19 mouse cellular contexts compared by ENCODE assay signal in the genomic region with DNA sequence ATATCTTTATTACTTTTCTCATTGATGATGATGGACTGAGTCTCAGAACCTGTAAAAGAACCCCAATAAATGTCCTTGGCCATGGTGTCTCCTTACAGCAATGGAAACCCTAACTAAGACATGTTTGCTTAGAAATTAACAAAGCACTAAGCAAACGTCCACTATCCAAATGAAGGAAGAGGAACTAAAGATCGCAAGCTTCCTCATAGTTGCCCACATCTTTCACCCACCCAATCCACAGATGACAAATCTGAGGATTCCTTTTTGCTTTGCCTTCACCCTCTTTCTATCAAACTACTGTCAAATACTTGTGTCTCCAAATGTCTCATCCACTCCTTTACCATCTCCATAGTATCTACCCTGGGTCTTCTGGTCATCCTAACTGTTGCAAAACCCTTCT. TPM values are rescaled to one million over a fixed set of nuclear protein-coding genes. Genes with fewer than 3 reads are reported as not detected.
DNase-seq lines count a peak whose midpoint lies in the region; ATAC-seq and TF ChIP-seq lines count a peak whose summit lies in the region.
"Had no signal": no experiment of that assay in that cellular context is flagged by ENCODE, and none has a peak within 500 bp of the region (broad histone marks: within the 10 kb centered on the region; RNA-seq: fewer than 3 reads in every experiment).

No protein-coding gene starts in this region.

- H3K9me3 ChIP-seq in forebrain, embryonic 13.5 days (replicated peaks) = no peaks in the 10 kb centered on the region
- no peaks in the 10 kb centered on the region for H3K9me3 ChIP-seq in forebrain, embryonic 11.5 days (ENCODE audit: control insufficient read depth, low read length)
- H3K9me3 ChIP-seq in midbrain, embryonic 11.5 days (ENCODE audit: control insufficient read depth, low read length) = no peaks in the 10 kb centered on the region
- H3K9me3 ChIP-seq in midbrain, postnatal 0 days (ENCODE audit: low read length) = no peaks in the 10 kb centered on the region
- H3K9me3 ChIP-seq in liver, embryonic 15.5 days (replicated peaks) = no peaks in the 10 kb centered on the region
- H3K9me3 ChIP-seq: embryonic facial prominence, embryonic 15.5 days; forebrain, embryonic 15.5 days; heart, embryonic 15.5 days; hindbrain, embryonic 12.5 days; intestine, embryonic 15.5 days; kidney, embryonic 15.5 days; midbrain, embryonic 12.5 days had no signal

- H3K4me1 ChIP-seq in forebrain, embryonic 13.5 days = peaks cover 9% of the 10 kb centered on the region
- 0 out of 2 replicates have a peak, but pooled peaks cover 2% of the 10 kb centered on the region for H3K4me1 ChIP-seq in forebrain, embryonic 11.5 days (replicated peaks; ENCODE audit: control insufficient read depth, insufficient read depth, low read length)
- H3K4me1 ChIP-seq in midbrain, embryonic 11.5 days (ENCODE audit: control insufficient read depth, insufficient read depth, low read length) = peaks cover 8% of the 10 kb centered on the region; the same call in 1 of the 2 replicates
- no peaks in the 10 kb centered on the region for H3K4me1 ChIP-seq in midbrain, postnatal 0 days (ENCODE audit: insufficient read depth, low read length)
- peaks cover 23% of the 10 kb centered on the region for H3K4me1 ChIP-seq in liver, embryonic 15.5 days (replicated peaks)
- H3K4me1 ChIP-seq: intestine, embryonic 15.5 days had no signal

- TF ChIP-seq CTCF in midbrain, postnatal 0 days (IDR thresholded peaks at IDR 0.05) = no peak

- H3K36me3 ChIP-seq in forebrain, embryonic 13.5 days (ENCODE audit: poor library complexity, severe bottlenecking) = peaks cover 10% of the 10 kb centered on the region
- no peaks in the 10 kb centered on the region for H3K36me3 ChIP-seq in forebrain, embryonic 11.5 days (ENCODE audit: control insufficient read depth, insufficient read depth, low read length)
- H3K36me3 ChIP-seq in midbrain, embryonic 11.5 days (ENCODE audit: control insufficient read depth, insufficient read depth, low read length) = peaks cover 4% of the 10 kb centered on the region; the same call in 1 of the 2 replicates
- H3K36me3 ChIP-seq in midbrain, postnatal 0 days (ENCODE audit: insufficient read depth, low read length) = no peaks in the 10 kb centered on the region
- peaks cover 15% of the 10 kb centered on the region for H3K36me3 ChIP-seq in liver, embryonic 15.5 days (replicated peaks)

- 0 out of 2 replicates have a peak overlapping the region, but pooled peaks have one; percentile 78 for H3K4me2 ChIP-seq in forebrain, embryonic 13.5 days
- H3K4me2 ChIP-seq in forebrain, embryonic 11.5 days (ENCODE audit: low read depth, low read length, severe bottlenecking) = no peak overlapping the region
- H3K4me2 ChIP-seq in midbrain, embryonic 11.5 days = peak overlapping the region; percentile 74; the same call in 1 of the 2 replicates
- no peak overlapping the region for H3K4me2 ChIP-seq in midbrain, postnatal 0 days (ENCODE audit: low read depth, low read length, poor library complexity, severe bottlenecking)
- peak overlapping the region; percentile 89 for H3K4me2 ChIP-seq in liver, embryonic 15.5 days

- no peak overlapping the region for H3K4me3 ChIP-seq in forebrain, embryonic 13.5 days
- no peak overlapping the region for H3K4me3 ChIP-seq in forebrain, embryonic 11.5 days (ENCODE audit: low read depth, low read length)
- no peak overlapping the region for H3K4me3 ChIP-seq in midbrain, embryonic 11.5 days (ENCODE audit: low read depth, low read length)
- H3K4me3 ChIP-seq in midbrain, postnatal 0 days (ENCODE audit: low read depth, low read length) = no peak overlapping the region
- peak overlapping the region; percentile 97 for H3K4me3 ChIP-seq in liver, embryonic 15.5 days (replicated peaks)

- no peak for ATAC-seq in forebrain, embryonic 13.5 days
- no peak for ATAC-seq in forebrain, embryonic 11.5 days (replicated peaks; ENCODE audit: low FRiP score)
- no peak for ATAC-seq in midbrain, embryonic 11.5 days (ENCODE audit: low FRiP score)
- no peak for ATAC-seq in midbrain, postnatal 0 days (ENCODE audit: low FRiP score)
- no peak for ATAC-seq in liver, embryonic 15.5 days (ENCODE audit: insufficient read depth)

- H3K9ac ChIP-seq in forebrain, embryonic 13.5 days = no peak overlapping the region
- no peak overlapping the region; the same call in 1 of the 2 replicates for H3K9ac ChIP-seq in forebrain, embryonic 11.5 days (ENCODE audit: low read length)
- H3K9ac ChIP-seq in midbrain, embryonic 11.5 days (ENCODE audit: low read length) = no peak overlapping the region
- no peak overlapping the region for H3K9ac ChIP-seq in midbrain, postnatal 0 days (replicated peaks; ENCODE audit: low read length, poor library complexity, severe bottlenecking)
- no peak overlapping the region for H3K9ac ChIP-seq in liver, embryonic 15.5 days

- WGBS in forebrain, embryonic 13.5 days = 90% methylated on average over 2 of the region's 2 CpGs
- WGBS in forebrain, embryonic 11.5 days = 83% methylated on average over 2 of the region's 2 CpGs
- 92% methylated on average over 2 of the region's 2 CpGs for WGBS in midbrain, embryonic 11.5 days
- WGBS in midbrain, postnatal 0 days = 95% methylated on average over 2 of the region's 2 CpGs
- 34% methylated on average over 2 of the region's 2 CpGs for WGBS in liver, embryonic 15.5 days (ENCODE audit: insufficient replicate concordance)

- no peak overlapping the region for H3K27ac ChIP-seq in forebrain, embryonic 13.5 days
- H3K27ac ChIP-seq in forebrain, embryonic 11.5 days (ENCODE audit: low read depth, low read length) = no peak overlapping the region
- H3K27ac ChIP-seq in midbrain, embryonic 11.5 days (ENCODE audit: low read depth, low read length) = no peak overlapping the region
- no peak overlapping the region for H3K27ac ChIP-seq in midbrain, postnatal 0 days (ENCODE audit: low read depth, low read length)
- no peak overlapping the region for H3K27ac ChIP-seq in liver, embryonic 15.5 days (replicated peaks)

- H3K27me3 ChIP-seq in forebrain, embryonic 13.5 days = no peaks in the 10 kb centered on the region
- no peaks in the 10 kb centered on the region for H3K27me3 ChIP-seq in forebrain, embryonic 11.5 days (ENCODE audit: control insufficient read depth, insufficient read depth, low read length)
- H3K27me3 ChIP-seq in midbrain, embryonic 11.5 days (ENCODE audit: control insufficient read depth, insufficient read depth, low read length) = no peaks in the 10 kb centered on the region
- H3K27me3 ChIP-seq in midbrain, postnatal 0 days (ENCODE audit: insufficient read depth, low read length) = no peaks in the 10 kb centered on the region
- peaks cover 29% of the 10 kb centered on the region for H3K27me3 ChIP-seq in liver, embryonic 15.5 days
- H3K27me3 ChIP-seq: embryonic facial prominence, embryonic 15.5 days; forebrain, embryonic 15.5 days; heart, embryonic 15.5 days; intestine, embryonic 15.5 days had no signal

- DNase-seq in forebrain, embryonic 11.5 days (ENCODE audit: low spot score) = no peak
- no peak for DNase-seq in midbrain, embryonic 11.5 days (ENCODE audit: low spot score, missing footprints)
- no peak for DNase-seq in midbrain, postnatal 0 days (ENCODE audit: low spot score)
- no peak for DNase-seq in spleen, adult 12 weeks (ENCODE audit: low spot score)
- no peak for DNase-seq in right cerebral cortex, postnatal 36 days (ENCODE audit: low spot score in 2 of 2)
- no peak for DNase-seq in right cerebral cortex, postnatal 14 days
- DNase-seq: B cell, adult 2 months; cerebellum, adult 18-20 months; lung, postnatal 14 days; thymus, adult 2 months had no signal

RNA-seq across cellular contexts. Expression of a gene that starts 1.2 kb away (rescaled TPM):
- polyA plus RNA-seq in forebrain, embryonic 13.5 days (2015; fragmentation: Nextera tagmentation; extraction: Ambion mirVana) = 36.2 and 38.3 TPM in 2 replicates
- polyA plus RNA-seq in forebrain, embryonic 11.5 days (2014; fragmentation: Nextera tagmentation; extraction: Ambion mirVana) = 47.6 and 52.9 TPM in 2 replicates
- 46.3 and 52.7 TPM in 2 replicates for polyA plus RNA-seq in midbrain, embryonic 11.5 days (2014; fragmentation: Nextera tagmentation; extraction: Ambion mirVana)
- 23.0 and 28.7 TPM in 2 replicates for total RNA-seq in midbrain, postnatal 0 days (2014; rRNA removed)
- 16.5 TPM in 2 replicates for polyA plus RNA-seq in midbrain, postnatal 0 days (2015; fragmentation: Nextera tagmentation; extraction: Ambion mirVana)
- 16.7 and 19.0 TPM in 2 replicates for polyA plus RNA-seq in liver, embryonic 15.5 days (2015; fragmentation: Nextera tagmentation; extraction: Ambion mirVana)

RNA-seq across cellular contexts. Expression of a gene that starts 15.9 kb away (rescaled TPM):
- polyA plus RNA-seq in forebrain, embryonic 13.5 days (2015; fragmentation: Nextera tagmentation; extraction: Ambion mirVana) = 2.5 and 3.6 TPM in 2 replicates
- 1.8 and 2.9 TPM in 2 replicates for polyA plus RNA-seq in forebrain, embryonic 11.5 days (2014; fragmentation: Nextera tagmentation; extraction: Ambion mirVana)
- 0.34 and 0.56 TPM in 2 replicates for polyA plus RNA-seq in midbrain, embryonic 11.5 days (2014; fragmentation: Nextera tagmentation; extraction: Ambion mirVana)
- 7.2 and 7.7 TPM in 2 replicates for total RNA-seq in midbrain, postnatal 0 days (2014; rRNA removed)
- 3.3 and 3.7 TPM in 2 replicates for polyA plus RNA-seq in midbrain, postnatal 0 days (2015; fragmentation: Nextera tagmentation; extraction: Ambion mirVana)
- polyA plus RNA-seq in liver, embryonic 15.5 days (2015; fragmentation: Nextera tagmentation; extraction: Ambion mirVana) = 0.26 and 0.32 TPM in 2 replicates

Comparison
In these comparisons a context has a peak if more than half of its experiments do, and no peak if none do; other contexts are left out.
1. H3K4me2 ChIP-seq: peak in forebrain, embryonic 13.5 days (single experiment), midbrain, embryonic 11.5 days (single experiment) and liver, embryonic 15.5 days (single experiment); none in forebrain, embryonic 11.5 days (single experiment) and midbrain, postnatal 0 days (single experiment).